Mouse (Mus musculus) layer of hippocampus, adult 2 months (tissue): ENCODE data around the gene Rps12. TPM values are rescaled to one million over a fixed set of nuclear protein-coding genes. Genes with fewer than 3 reads are reported as not detected.
A peak's percentile ranks its signal among the peaks of the same experiment; 100 is the strongest.

Experiments
- DNase-seq, 2 experiments: peaks; one replicate each; pipeline ENCODE4 v3.0.0; 2022; ENCODE audit warnings: low spot score in 2 of 2
- H3K27ac ChIP-seq: fragments of 200-600 bp; 2 replicates; pipeline ENCODE4 v1.8.1; 2022
- H3K4me3 ChIP-seq: fragments of 200-600 bp; 2 replicates; pipeline ENCODE4 v1.8.1; 2022; ENCODE audit warnings: mild to moderate bottlenecking
- CTCF ChIP-seq: fragments of 200-600 bp; conservative IDR thresholded peaks from 2 replicates; pipeline ENCODE4 v1.8.1; 2022; ENCODE audit warnings: antibody characterized with exemption, mild to moderate bottlenecking, moderate library complexity
- total RNA-seq, 2 experiments: library from RNA; stranded (reverse); gene quantifications; 2 replicates each; pipeline ENCODE4 v1.2.3; 2021

The Rps12 gene
- total RNA-seq, 2 experiments from 2014 or later, result 201 to 281 TPM

DNA sequence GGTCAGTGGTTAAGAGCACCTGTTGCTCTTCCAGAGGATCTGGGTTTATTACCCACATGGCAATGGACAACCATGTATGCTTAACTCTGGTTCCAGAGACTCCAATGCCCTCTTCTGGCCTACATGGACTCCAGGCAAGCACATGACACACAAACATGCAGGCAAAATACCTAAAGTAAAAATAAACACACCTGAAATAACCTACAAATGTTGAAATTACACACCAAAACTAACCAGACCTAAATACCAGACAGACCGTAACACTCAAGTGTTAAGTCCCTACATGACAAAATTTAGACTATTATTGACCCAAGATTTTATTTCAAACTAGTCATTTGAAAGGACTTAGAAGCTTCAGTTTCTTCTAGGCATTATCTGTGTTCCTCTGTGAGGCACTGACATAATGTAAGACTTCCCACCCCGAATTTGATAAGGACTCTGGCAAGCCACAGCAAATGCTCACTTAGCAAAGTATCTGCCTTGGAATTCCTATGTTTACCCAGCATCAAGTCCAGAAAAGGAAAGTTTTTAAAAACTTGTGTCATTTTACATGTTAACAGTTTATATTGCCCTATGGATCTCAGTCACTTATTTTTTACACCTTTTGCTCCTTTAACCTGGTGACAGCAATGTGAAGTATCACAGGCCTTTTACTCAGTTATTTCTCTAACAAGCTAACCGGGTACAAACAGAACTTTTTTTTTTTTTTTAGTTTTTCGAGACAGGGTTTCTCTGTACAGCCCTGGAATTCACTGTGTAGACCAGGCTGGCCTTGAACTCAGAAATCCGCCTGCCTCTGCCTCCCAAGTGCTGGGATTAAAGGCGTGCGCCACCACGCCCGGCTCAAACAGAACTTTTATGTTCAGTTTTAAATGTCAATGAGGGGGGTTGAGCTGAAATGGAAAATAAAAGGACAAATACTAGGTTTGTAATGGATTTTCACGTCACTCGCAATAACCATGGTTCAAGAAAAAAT lies 5.0 kb downstream of the Rps12 start:
- DNase-seq, result no peak
- TF ChIP-seq CTCF, result no peak
- H3K4me3 ChIP-seq, result no peak overlapping the region
- no peak overlapping the region for H3K27ac ChIP-seq

DNA sequence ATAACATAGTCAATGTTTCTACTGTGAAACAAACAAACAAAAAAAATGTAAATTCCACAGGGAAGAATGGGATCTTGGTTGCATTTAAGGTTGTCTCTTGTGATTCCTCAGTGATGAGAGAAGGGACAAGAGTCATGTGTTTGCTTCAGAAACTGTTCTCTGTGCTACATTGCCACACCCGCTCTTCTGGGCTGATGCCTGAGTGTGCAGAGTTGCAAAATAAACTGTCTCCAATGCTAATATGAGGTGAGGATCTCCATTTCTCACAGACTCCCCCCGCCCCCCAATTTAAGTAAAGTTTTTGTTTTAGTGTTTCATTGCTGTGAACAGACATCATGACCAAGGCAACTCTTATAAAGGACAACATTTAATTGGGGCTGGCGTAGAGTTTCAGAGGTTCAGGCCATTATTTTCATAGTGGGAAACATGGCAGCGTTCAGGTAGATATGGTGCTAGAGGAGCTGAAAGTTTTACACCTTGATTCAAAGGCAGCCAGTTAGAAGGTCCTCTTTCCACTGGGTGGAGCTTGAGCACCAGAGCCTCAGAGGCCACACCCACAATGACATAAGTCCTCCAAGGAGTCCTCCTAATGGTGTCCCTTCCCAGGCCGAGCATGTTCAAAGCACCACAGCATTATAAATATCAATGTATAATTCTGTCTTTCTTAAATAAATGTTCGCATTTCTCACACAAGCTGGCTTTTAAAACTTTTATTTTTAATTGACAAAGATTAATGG lies 6.4 kb downstream of the Rps12 start:
- TF ChIP-seq CTCF, result no peak
- Histone ChIP-seq H3K27ac (no peak overlapping the region), H3K4me3 (no peak overlapping the region)
- DNase-seq, result no peak

DNA sequence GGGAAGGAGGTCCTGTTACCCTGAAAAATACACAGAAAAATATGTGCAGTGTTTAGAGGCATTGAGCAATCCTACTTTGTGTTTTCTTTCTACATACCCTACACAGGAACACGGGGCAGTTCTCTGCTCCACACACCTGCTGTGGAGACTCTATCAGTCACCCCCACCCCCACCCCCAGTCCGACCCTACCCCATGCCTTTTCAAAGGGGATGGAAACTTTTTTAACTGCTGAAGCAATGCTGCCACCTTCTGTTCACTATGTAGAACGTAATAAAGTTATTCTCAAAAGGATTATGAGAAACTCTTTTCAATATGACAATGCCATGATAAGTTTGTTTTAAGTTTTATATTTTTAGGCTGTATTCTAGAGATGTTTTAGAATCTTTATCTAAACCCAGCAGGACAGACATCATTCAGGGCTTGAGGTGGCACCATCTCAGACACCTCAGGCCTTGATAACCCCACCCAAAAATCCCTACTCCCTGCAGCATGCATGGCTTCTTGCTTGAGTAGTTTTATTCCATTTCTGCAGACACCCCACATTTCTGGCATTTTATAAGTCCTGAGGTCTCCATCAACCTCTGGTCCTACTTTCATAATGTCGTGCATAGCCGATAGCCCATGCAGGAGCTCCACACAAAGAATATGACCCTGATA lies 9.7 kb downstream of the Rps12 start:
- TF ChIP-seq CTCF, result peak; percentile 74
- Histone ChIP-seq H3K4me3 (no peak overlapping the region), H3K27ac (no peak overlapping the region)
- DNase-seq, result no peak

DNA sequence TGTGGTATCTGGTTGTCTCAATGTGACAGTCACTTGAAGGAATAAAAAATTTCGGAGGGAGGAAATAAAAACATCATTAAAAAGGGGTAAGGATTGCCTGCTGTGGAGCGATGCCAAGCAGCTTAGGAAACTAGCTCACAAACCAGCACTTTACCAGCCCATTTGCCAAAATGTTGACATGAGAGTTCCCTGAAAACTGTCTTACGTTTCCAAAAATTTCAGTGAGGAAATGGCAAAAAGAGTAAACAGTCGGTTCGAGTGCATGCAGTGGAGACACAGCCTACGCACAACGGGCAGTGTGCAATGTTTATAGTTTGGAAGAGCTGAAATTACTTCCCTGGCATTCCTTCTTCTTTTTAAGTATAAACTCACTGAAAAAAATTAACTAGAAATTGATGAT lies 32.9 kb downstream of the Rps12 start:
- DNase-seq, result no peak
- H3K4me3 ChIP-seq, result no peak overlapping the region
- H3K27ac ChIP-seq, result no peak overlapping the region
- no peak for TF ChIP-seq CTCF

Other genes with a start within 250 kb of the Rps12 start
- gene Slc18b1, start 9.7 kb upstream of the Rps12 start, total RNA-seq, result 10 to 100 TPM; 28.1 to 31.2 TPM
- gene Vnn3, start 64.2 kb upstream of the Rps12 start, total RNA-seq, result under 1 TPM in 1 of 2 experiments, not detected in 1; 0.26 TPM
- gene Vnn1, start 107.4 kb upstream of the Rps12 start, total RNA-seq, result under 1 TPM in 1 of 2 experiments, not detected in 1; 0.20 TPM
- gene Taar1, start 133.1 kb upstream of the Rps12 start, total RNA-seq, result not detected
- gene Taar2, start 151.3 kb upstream of the Rps12 start, total RNA-seq, result not detected
- gene Taar3, start 162.3 kb upstream of the Rps12 start, total RNA-seq, result not detected
- gene Taar4, start 173.2 kb upstream of the Rps12 start, total RNA-seq, result not detected
- not detected for gene Taar5, start 183.4 kb upstream of the Rps12 start, total RNA-seq
- gene Taar6, start 198.4 kb upstream of the Rps12 start, total RNA-seq, result not detected
- not detected for gene Taar7a, start 206.2 kb upstream of the Rps12 start, total RNA-seq
- not detected for gene Taar7b, start 212.7 kb upstream of the Rps12 start, total RNA-seq
- not detected for gene Taar7d, start 239.9 kb upstream of the Rps12 start, total RNA-seq